Mouse (Mus musculus): ENCODE results near the gene Cldn10. TPM values are rescaled to one million over a fixed set of nuclear protein-coding genes. Genes with fewer than 3 reads are reported as not detected.

Cldn10 gene
- total and polyA plus RNA-seq, 3 experiments, result 0.09 to 0.72 TPM; not detected in 1

DNA sequence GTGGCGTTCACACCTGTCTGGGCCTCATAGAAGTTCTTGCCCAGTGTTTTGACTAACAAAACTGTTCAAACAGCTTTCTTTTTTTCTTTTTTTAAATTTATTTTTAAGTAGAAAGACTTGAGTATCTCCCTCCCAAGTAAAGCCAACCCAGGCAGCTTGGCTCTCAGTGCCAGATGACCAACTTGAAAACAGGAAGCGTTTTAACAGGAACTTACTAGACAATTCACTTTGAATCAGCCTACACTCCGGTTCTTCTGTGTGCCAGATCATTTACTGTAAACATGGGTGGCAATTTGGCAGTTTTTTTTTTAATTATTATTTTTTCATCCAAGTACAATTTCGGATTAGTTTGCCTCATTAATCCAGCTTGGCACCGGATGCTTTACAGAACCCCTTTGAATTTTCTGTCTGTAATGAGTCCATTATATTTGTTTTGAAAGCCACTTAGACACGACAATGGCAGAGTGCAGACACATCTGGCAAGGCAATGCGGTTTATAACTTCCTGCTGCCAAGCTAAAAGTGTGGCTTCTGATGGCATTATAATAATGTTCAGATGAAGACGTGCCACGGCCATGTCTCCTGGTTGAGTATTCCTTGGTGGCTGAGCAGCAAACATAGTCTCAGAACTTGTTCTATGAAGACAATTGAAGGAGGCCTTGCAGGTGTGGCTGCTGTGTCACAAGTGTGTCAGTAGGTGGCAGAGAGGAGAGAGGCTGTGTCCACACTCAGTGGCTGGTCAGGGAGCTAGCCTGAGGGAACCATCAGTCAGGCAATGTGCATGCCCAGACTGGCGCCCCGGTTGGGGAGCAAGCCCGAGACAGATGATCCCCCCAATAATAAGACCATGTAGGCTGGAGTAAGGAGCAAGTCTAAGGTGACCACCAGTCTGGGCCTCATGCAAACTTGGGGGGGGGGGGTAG lies 12.9 kb upstream of the Cldn10 start:
- Histone ChIP-seq H3K4me1 (ENCODE audit: control insufficient read depth, insufficient read depth, low read length) (no peaks in the 10 kb centered on the region), H3K9ac (ENCODE audit: low read depth, low read length) (no peak overlapping the region), H3K79me2 (replicated peaks; ENCODE audit: control insufficient read depth, insufficient read depth, low read length) (no peaks in the 10 kb centered on the region), H3K27me3 (ENCODE audit: control insufficient read depth, insufficient read depth, low read length) (no peaks in the 10 kb centered on the region), H3K36me3 (ENCODE audit: control insufficient read depth, insufficient read depth, low read length) (no peaks in the 10 kb centered on the region), H3K27ac (no peak overlapping the region), H3K4me3 (no peak overlapping the region)
- TF ChIP-seq POLR2A (IDR thresholded peaks at IDR 0.05; ENCODE audit: insufficient read depth, low read depth, low read length), result no peak
- TF ChIP-seq CTCF (IDR thresholded peaks at IDR 0.05), result peak; percentile 70
- no peak for TF ChIP-seq EP300 (IDR thresholded peaks at IDR 0.05; ENCODE audit: insufficient read depth, low read depth, low read length)
- no peak for DNase-seq
- 63% methylated on average over 12 of the region's 12 CpGs for WGBS
- intact Hi-C loops (cut with DNase I), result loop anchor here (1.0 kb wide), 1 partner anchor 42 kb away; no protein-coding TSS in a partner anchor

DNA sequence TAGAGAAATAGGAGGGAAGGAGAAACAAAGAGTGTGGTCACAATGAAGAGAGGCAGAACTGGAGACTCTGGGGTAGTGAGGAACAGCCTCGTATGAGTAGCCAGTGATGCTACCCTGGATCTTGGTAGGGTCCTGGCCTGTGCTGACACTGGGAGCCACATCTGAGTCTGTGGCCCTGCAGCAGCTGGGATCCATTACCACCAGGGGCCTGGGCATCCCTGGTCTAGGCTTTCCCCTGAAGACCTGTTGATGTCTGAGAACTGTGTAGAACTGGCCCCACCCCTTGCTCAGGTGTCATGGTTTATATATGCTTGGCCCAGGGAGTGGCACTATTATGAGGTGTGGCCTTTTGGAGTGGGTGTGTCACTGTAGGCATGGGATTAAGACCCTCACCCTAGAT lies 12.2 kb upstream of the Cldn10 start:
- Histone ChIP-seq H3K79me2 (replicated peaks; ENCODE audit: control insufficient read depth, insufficient read depth, low read length) (no peaks in the 10 kb centered on the region), H3K27ac (no peak overlapping the region), H3K27me3 (ENCODE audit: control insufficient read depth, insufficient read depth, low read length) (no peaks in the 10 kb centered on the region), H3K9ac (ENCODE audit: low read depth, low read length) (no peak overlapping the region), H3K4me1 (ENCODE audit: control insufficient read depth, insufficient read depth, low read length) (no peaks in the 10 kb centered on the region), H3K4me3 (no peak overlapping the region), H3K36me3 (ENCODE audit: control insufficient read depth, insufficient read depth, low read length) (no peaks in the 10 kb centered on the region)
- TF ChIP-seq POLR2A (IDR thresholded peaks at IDR 0.05; ENCODE audit: insufficient read depth, low read depth, low read length) (no peak), EP300 (IDR thresholded peaks at IDR 0.05; ENCODE audit: insufficient read depth, low read depth, low read length) (no peak), CTCF (IDR thresholded peaks at IDR 0.05) (no peak)
- intact Hi-C loops (cut with DNase I), result loop anchor here (1.0 kb wide), 1 partner anchor 41 kb away; no protein-coding TSS in a partner anchor
- DNase-seq, result no peak
- 89% methylated on average over 1 of the region's 1 CpGs for WGBS

DNA sequence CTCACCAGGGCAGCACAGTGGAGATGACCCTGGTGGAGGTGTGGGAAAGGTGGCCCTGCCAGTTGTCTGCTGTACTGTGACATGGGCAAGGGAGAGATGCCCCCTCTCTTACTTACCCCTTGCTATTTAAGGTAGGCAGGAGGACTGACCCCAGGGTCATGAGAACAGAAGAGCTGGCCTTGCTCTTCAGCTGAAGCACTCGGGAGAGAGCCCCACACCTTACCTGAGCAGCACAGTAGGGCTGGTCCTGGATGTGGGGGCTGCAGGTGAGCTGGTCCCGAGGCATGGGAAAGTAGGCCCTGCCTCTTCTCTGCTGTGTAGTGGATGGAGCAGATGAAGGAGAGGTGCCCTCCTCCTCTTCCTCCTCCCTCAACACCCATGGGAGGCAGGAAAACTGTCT lies 11.3 kb upstream of the Cldn10 start:
- H3K27me3 ChIP-seq (ENCODE audit: control insufficient read depth, insufficient read depth, low read length), result no peaks in the 10 kb centered on the region
- H3K27ac ChIP-seq, result no peak overlapping the region
- TF ChIP-seq CTCF (IDR thresholded peaks at IDR 0.05) (no peak), POLR2A (IDR thresholded peaks at IDR 0.05; ENCODE audit: insufficient read depth, low read depth, low read length) (no peak), EP300 (IDR thresholded peaks at IDR 0.05; ENCODE audit: insufficient read depth, low read depth, low read length) (no peak)
- H3K4me1 ChIP-seq (ENCODE audit: control insufficient read depth, insufficient read depth, low read length), result no peaks in the 10 kb centered on the region
- H3K36me3 ChIP-seq (ENCODE audit: control insufficient read depth, insufficient read depth, low read length), result no peaks in the 10 kb centered on the region
- no peaks in the 10 kb centered on the region for H3K79me2 ChIP-seq (replicated peaks; ENCODE audit: control insufficient read depth, insufficient read depth, low read length)
- no peak overlapping the region for H3K4me3 ChIP-seq
- H3K9ac ChIP-seq (ENCODE audit: low read depth, low read length), result no peak overlapping the region
- no peak for DNase-seq
- intact Hi-C loops (cut with DNase I), result no loop called here
- WGBS, result 82% methylated on average over 2 of the region's 2 CpGs

DNA sequence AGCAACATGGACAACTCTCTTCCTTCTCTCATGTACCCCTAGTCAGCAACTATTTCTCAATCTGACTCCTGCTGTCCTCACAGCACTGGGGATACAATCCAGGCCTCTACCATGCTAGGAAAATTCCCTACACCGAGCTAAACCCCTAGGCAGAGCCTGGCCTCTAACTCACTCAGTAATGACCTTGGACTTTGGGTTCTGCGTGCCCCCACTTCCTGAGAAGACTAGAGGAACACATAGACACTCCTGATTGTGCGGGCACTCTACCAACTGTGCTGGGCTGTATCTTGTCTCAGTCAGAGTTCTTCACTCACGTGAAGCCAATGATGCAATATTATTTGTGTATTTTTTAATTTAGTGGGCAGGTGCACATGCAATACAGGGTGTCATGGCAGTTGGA lies 10.2 kb upstream of the Cldn10 start:
- no peak overlapping the region for H3K9ac ChIP-seq (ENCODE audit: low read depth, low read length)
- no peak for TF ChIP-seq POLR2A (IDR thresholded peaks at IDR 0.05; ENCODE audit: insufficient read depth, low read depth, low read length)
- TF ChIP-seq CTCF (IDR thresholded peaks at IDR 0.05), result no peak
- no peak for TF ChIP-seq EP300 (IDR thresholded peaks at IDR 0.05; ENCODE audit: insufficient read depth, low read depth, low read length)
- DNase-seq, result no peak
- no peaks in the 10 kb centered on the region for H3K4me1 ChIP-seq (ENCODE audit: control insufficient read depth, insufficient read depth, low read length)
- H3K27ac ChIP-seq, result no peak overlapping the region
- WGBS, result 79% methylated on average over 4 of the region's 4 CpGs
- no peaks in the 10 kb centered on the region for H3K79me2 ChIP-seq (replicated peaks; ENCODE audit: control insufficient read depth, insufficient read depth, low read length)
- intact Hi-C loops (cut with DNase I), result no loop called here
- H3K36me3 ChIP-seq (ENCODE audit: control insufficient read depth, insufficient read depth, low read length), result no peaks in the 10 kb centered on the region
- H3K4me3 ChIP-seq, result no peak overlapping the region
- H3K27me3 ChIP-seq (ENCODE audit: control insufficient read depth, insufficient read depth, low read length), result no peaks in the 10 kb centered on the region

DNA sequence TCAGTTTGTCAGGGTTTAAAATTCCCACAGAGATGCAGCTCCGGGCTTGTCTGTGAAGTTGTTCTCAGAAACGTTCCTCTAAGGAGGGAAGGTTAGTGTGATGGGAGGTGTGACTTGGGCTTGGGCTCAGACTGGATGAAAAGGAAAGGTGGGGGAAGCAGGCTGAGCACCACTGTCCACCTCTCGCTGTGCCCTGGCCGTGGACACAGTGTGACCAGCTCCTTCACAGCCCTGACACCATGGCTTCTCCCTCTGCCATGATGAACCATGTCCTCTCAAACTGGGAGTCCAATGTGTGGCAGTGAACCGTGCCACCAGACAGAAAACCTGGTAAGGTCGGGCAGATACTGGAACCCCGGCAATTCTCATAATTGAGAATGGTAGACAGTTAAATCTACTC lies 6.1 kb upstream of the Cldn10 start:
- Histone ChIP-seq H3K27ac (no peak overlapping the region), H3K9ac (ENCODE audit: low read depth, low read length) (no peak overlapping the region), H3K4me1 (ENCODE audit: control insufficient read depth, insufficient read depth, low read length) (no peaks in the 10 kb centered on the region), H3K27me3 (ENCODE audit: control insufficient read depth, insufficient read depth, low read length) (no peaks in the 10 kb centered on the region), H3K4me3 (no peak overlapping the region), H3K79me2 (replicated peaks; ENCODE audit: control insufficient read depth, insufficient read depth, low read length) (no peaks in the 10 kb centered on the region), H3K36me3 (ENCODE audit: control insufficient read depth, insufficient read depth, low read length) (no peaks in the 10 kb centered on the region)
- WGBS, result 76% methylated on average over 7 of the region's 7 CpGs
- intact Hi-C loops (cut with DNase I), result no loop called here
- TF ChIP-seq EP300 (IDR thresholded peaks at IDR 0.05; ENCODE audit: insufficient read depth, low read depth, low read length) (no peak), POLR2A (IDR thresholded peaks at IDR 0.05; ENCODE audit: insufficient read depth, low read depth, low read length) (no peak), CTCF (IDR thresholded peaks at IDR 0.05) (no peak)
- DNase-seq, result no peak

DNA sequence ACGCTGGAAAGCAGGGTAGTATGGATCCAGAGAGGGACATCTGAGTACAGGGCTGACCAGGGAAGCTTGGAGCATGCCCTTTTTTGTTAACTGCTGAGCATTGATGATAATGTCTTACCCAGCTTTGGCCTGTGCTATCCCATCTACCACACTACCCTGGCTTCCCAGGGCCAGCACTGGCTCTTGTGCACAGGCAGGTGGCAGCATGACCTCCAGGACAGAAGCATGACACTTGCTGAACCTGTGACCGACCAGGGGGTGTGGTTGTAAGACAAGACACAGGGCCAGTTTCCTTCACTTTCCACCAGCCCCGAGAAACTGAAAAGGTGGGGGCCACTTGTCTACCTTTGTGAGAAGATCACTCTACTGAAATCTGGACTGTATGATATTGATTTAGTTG lies 5.5 kb upstream of the Cldn10 start:
- Histone ChIP-seq H3K4me3 (no peak overlapping the region), H3K27ac (no peak overlapping the region), H3K36me3 (ENCODE audit: control insufficient read depth, insufficient read depth, low read length) (no peaks in the 10 kb centered on the region), H3K27me3 (ENCODE audit: control insufficient read depth, insufficient read depth, low read length) (no peaks in the 10 kb centered on the region), H3K9ac (ENCODE audit: low read depth, low read length) (no peak overlapping the region), H3K4me1 (ENCODE audit: control insufficient read depth, insufficient read depth, low read length) (no peaks in the 10 kb centered on the region), H3K79me2 (replicated peaks; ENCODE audit: control insufficient read depth, insufficient read depth, low read length) (no peaks in the 10 kb centered on the region)
- peak; percentile 54 for TF ChIP-seq CTCF (IDR thresholded peaks at IDR 0.05)
- TF ChIP-seq EP300 (IDR thresholded peaks at IDR 0.05; ENCODE audit: insufficient read depth, low read depth, low read length), result no peak
- no peak for TF ChIP-seq POLR2A (IDR thresholded peaks at IDR 0.05; ENCODE audit: insufficient read depth, low read depth, low read length)
- intact Hi-C loops (cut with DNase I), result no loop called here
- whole genome bisulfite sequencing, result 35% methylated on average over 3 of the region's 3 CpGs
- DNase-seq, result no peak

All from heart, adult 2 months (tissue).